Mouse (Mus musculus) heart, embryonic 11.5 days (tissue): ENCODE data around the gene Gm10392. TPM values are rescaled to one million over a fixed set of nuclear protein-coding genes. Genes with fewer than 3 reads are reported as not detected.
"Not testable (repeated sequence)": the region's sequence is repeated elsewhere in the genome, so short reads cannot be mapped to it uniquely, and the experiment has no call there.

Experiments
- ATAC-seq: fragments of 200-750 bp; cut with Nextera tagmentation; replicated peaks from 2 replicates; pipeline ENCODE4 v1.8.0; 2017; ENCODE audit warnings: moderate library complexity; ENCODE audit not compliant: insufficient number of reproducible peaks, low FRiP score, low TSS enrichment
- H3K27ac ChIP-seq: fragments of 300-500 bp; sonication (generic); 2 replicates; pipeline ENCODE4 v1.5.1; 2014; ENCODE audit warnings: mild to moderate bottlenecking, low read depth, low read length
- H3K27me3 ChIP-seq: fragments of 300-500 bp; sonication (generic); 2 replicates; pipeline ENCODE4 v1.6.1; 2014; ENCODE audit warnings: mild to moderate bottlenecking, low read length, mixed read lengths; ENCODE audit not compliant: control insufficient read depth, insufficient read depth
- H3K36me3 ChIP-seq: fragments of 300-500 bp; sonication (generic); 2 replicates; pipeline ENCODE4 v1.6.1; 2014; ENCODE audit warnings: mild to moderate bottlenecking, low read length, moderate library complexity, mixed read lengths; ENCODE audit not compliant: control insufficient read depth, insufficient read depth
- H3K4me1 ChIP-seq: fragments of 300-500 bp; sonication (generic); 2 replicates; pipeline ENCODE4 v1.6.1; 2014; ENCODE audit warnings: low read length; ENCODE audit not compliant: control insufficient read depth, insufficient read depth
- H3K4me2 ChIP-seq: fragments of 300-500 bp; sonication (generic); 2 replicates; pipeline ENCODE4 v1.6.1; 2014; ENCODE audit warnings: mild to moderate bottlenecking, moderate library complexity
- H3K4me3 ChIP-seq: fragments of 300-500 bp; sonication (generic); 2 replicates; pipeline ENCODE4 v1.5.1; 2014; ENCODE audit warnings: low read depth, low read length
- H3K9ac ChIP-seq: fragments of 300-500 bp; sonication (generic); 2 replicates; pipeline ENCODE4 v1.6.1; 2014; ENCODE audit warnings: mild to moderate bottlenecking, low read depth, low read length, moderate library complexity
- H3K9me3 ChIP-seq: fragments of 300-500 bp; sonication (generic); replicated peaks from 2 replicates; pipeline ENCODE4 v1.6.1; 2016; ENCODE audit warnings: low read length; ENCODE audit not compliant: control insufficient read depth
- WGBS: fragments of 180-500 bp; shearing (Covaris S2); extraction: QIAGEN DNeasy Blood & Tissue Kit; methylation state at CpG from one replicate; pipeline ENCODE4 v1.1.7; 2014; ENCODE audit not compliant: insufficient replicate concordance; 5-methylcytosine and 5-hydroxymethylcytosine counted together
- polyA plus RNA-seq: library from polyadenylated mRNA; unstranded; fragments of >200 nt; fragmentation: Nextera tagmentation; extraction: Ambion mirVana; gene quantifications from 2 replicates; pipeline ENCODE4 v1.2.1, GENCODE M21; 2014

Gm10392 gene
- polyA plus RNA-seq, result 0.13 TPM in 1 of 2 replicates, not detected in the other

GRCm38 (mm10) chr11:77519043-77519442 is at the start of gene Gm10392:
Gm10392 (minus strand) TSS chr11:77519198.
- peaks cover 21% of the 10 kb centered on the region for H3K27me3 ChIP-seq
- no peak within 1 kb of the TSS for H3K9ac ChIP-seq
- H3K36me3 ChIP-seq, result no peaks in the 10 kb centered on the region
- no peak within 1 kb of the TSS for H3K27ac ChIP-seq
- H3K4me3 ChIP-seq, result no peak within 1 kb of the TSS
- H3K9me3 ChIP-seq, result no peaks in the 10 kb centered on the region
- peaks cover 20% of the 10 kb centered on the region for H3K4me1 ChIP-seq
- 56% methylated on average over 5 of the region's 5 CpGs for WGBS
- no peak for ATAC-seq
- H3K4me2 ChIP-seq, result no peak within 1 kb of the TSS

GRCm38 (mm10) chr11:77545261-77545660 is 26.3 kb upstream of the Gm10392 start:
- no peak overlapping the region for H3K4me3 ChIP-seq
- H3K9ac ChIP-seq, result no peak overlapping the region
- H3K4me1 ChIP-seq, result no peaks in the 10 kb centered on the region
- peaks cover 27% of the 10 kb centered on the region for H3K36me3 ChIP-seq
- 96% methylated on average over 7 of the region's 7 CpGs for WGBS
- H3K9me3 ChIP-seq, result no peaks in the 10 kb centered on the region
- no peaks in the 10 kb centered on the region for H3K27me3 ChIP-seq
- H3K27ac ChIP-seq, result no peak overlapping the region
- ATAC-seq, result no peak
- H3K4me2 ChIP-seq, result no peak overlapping the region

- no peaks in the 10 kb centered on the region for H3K4me1 ChIP-seq
- no peak for ATAC-seq
- 89% methylated on average over 4 of the region's 4 CpGs for WGBS
- no peak overlapping the region for H3K9ac ChIP-seq
- H3K27ac ChIP-seq, result no peak overlapping the region
- H3K9me3 ChIP-seq, result no peaks in the 10 kb centered on the region
- peaks cover 5% of the 10 kb centered on the region; the same call in 1 of the 2 replicates for H3K36me3 ChIP-seq
- no peak overlapping the region for H3K4me3 ChIP-seq
- no peaks in the 10 kb centered on the region for H3K27me3 ChIP-seq
- no peak overlapping the region for H3K4me2 ChIP-seq
Measured at GRCm38 (mm10) chr11:77532202-77532846, 13.3 kb upstream of the Gm10392 start.

GRCm38 (mm10) chr11:77530862-77531261 is 11.9 kb upstream of the Gm10392 start:
- no peaks in the 10 kb centered on the region for H3K36me3 ChIP-seq

GRCm38 (mm10) chr11:77529644-77530043 is 10.6 kb upstream of the Gm10392 start:
- H3K9me3 ChIP-seq, result no peaks in the 10 kb centered on the region
- no peak for ATAC-seq
- WGBS, result 69% methylated on average over 3 of the region's 3 CpGs
- H3K9ac ChIP-seq, result no peak overlapping the region
- no peaks in the 10 kb centered on the region for H3K4me1 ChIP-seq
- H3K4me2 ChIP-seq, result no peak overlapping the region
- H3K27ac ChIP-seq, result no peak overlapping the region
- H3K4me3 ChIP-seq, result no peak overlapping the region
- H3K36me3 ChIP-seq, result no peaks in the 10 kb centered on the region
- no peaks in the 10 kb centered on the region for H3K27me3 ChIP-seq

More at GRCm38 (mm10) chr11:77530862-77531261, 11.9 kb upstream of the Gm10392 start:
- H3K27ac ChIP-seq, result no peak overlapping the region
- H3K9me3 ChIP-seq, result no peaks in the 10 kb centered on the region
- no peak overlapping the region for H3K4me2 ChIP-seq
- H3K4me3 ChIP-seq, result no peak overlapping the region
- ATAC-seq, result no peak
- H3K9ac ChIP-seq, result no peak overlapping the region
- WGBS, result 75% methylated on average over 2 of the region's 2 CpGs
- no peaks in the 10 kb centered on the region for H3K27me3 ChIP-seq
- H3K4me1 ChIP-seq, result no peaks in the 10 kb centered on the region

GRCm38 (mm10) chr11:77528420-77528819 is 9.4 kb upstream of the Gm10392 start:
- H3K4me2 ChIP-seq, H3K27me3 ChIP-seq, H3K4me1 ChIP-seq, H3K9me3 ChIP-seq, H3K27ac ChIP-seq, H3K36me3 ChIP-seq, H3K4me3 ChIP-seq, H3K9ac ChIP-seq, ATAC-seq: not testable (repeated sequence)
- 89% methylated on average over 3 of the region's 3 CpGs for WGBS

GRCm38 (mm10) chr11:77525804-77526486 is 6.9 kb upstream of the Gm10392 start:
- ATAC-seq, result no peak
- H3K27ac ChIP-seq, result no peak overlapping the region
- H3K27me3 ChIP-seq, result no peaks in the 10 kb centered on the region
- no peak overlapping the region for H3K4me3 ChIP-seq
- H3K9ac ChIP-seq, result no peak overlapping the region
- H3K9me3 ChIP-seq, result no peaks in the 10 kb centered on the region
- no peaks in the 10 kb centered on the region for H3K36me3 ChIP-seq
- no peaks in the 10 kb centered on the region for H3K4me1 ChIP-seq
- 76% methylated on average over 3 of the region's 3 CpGs for WGBS
- H3K4me2 ChIP-seq, result no peak overlapping the region

- H3K27ac ChIP-seq, result no peak overlapping the region
- ATAC-seq, result no peak
- 53% methylated on average over 5 of the region's 5 CpGs for WGBS
- H3K36me3 ChIP-seq, result no peaks in the 10 kb centered on the region
- no peak overlapping the region for H3K4me2 ChIP-seq
- no peaks in the 10 kb centered on the region for H3K9me3 ChIP-seq
- peaks cover 3% of the 10 kb centered on the region; the same call in 1 of the 2 replicates for H3K4me1 ChIP-seq
- no peak overlapping the region for H3K4me3 ChIP-seq
- H3K9ac ChIP-seq, result no peak overlapping the region
- H3K27me3 ChIP-seq, result peaks cover 16% of the 10 kb centered on the region
Measured at GRCm38 (mm10) chr11:77520601-77521529, 1.9 kb upstream of the Gm10392 start.
